Mouse (Mus musculus) spleen, adult 2 months (tissue): ENCODE results near the gene Sema3f.
A peak's percentile ranks its signal among the peaks of the same experiment; 100 is the strongest.

ENCODE experiments used
- CTCF ChIP-seq: fragments of 200-500 bp; IDR thresholded peaks from 2 replicates; pipeline ENCODE4 v1.5.1; 2011; ENCODE audit warnings: mild to moderate bottlenecking, inconsistent platforms; ENCODE audit not compliant: insufficient read depth, insufficient read length, insufficient replicate concordance; ENCODE audit errors: extremely low read depth
- POLR2A ChIP-seq: fragments of 200-500 bp; IDR thresholded peaks from 2 replicates; pipeline ENCODE4 v1.6.1; 2011; ENCODE audit warnings: low read depth, low read length, inconsistent platforms

DNA sequence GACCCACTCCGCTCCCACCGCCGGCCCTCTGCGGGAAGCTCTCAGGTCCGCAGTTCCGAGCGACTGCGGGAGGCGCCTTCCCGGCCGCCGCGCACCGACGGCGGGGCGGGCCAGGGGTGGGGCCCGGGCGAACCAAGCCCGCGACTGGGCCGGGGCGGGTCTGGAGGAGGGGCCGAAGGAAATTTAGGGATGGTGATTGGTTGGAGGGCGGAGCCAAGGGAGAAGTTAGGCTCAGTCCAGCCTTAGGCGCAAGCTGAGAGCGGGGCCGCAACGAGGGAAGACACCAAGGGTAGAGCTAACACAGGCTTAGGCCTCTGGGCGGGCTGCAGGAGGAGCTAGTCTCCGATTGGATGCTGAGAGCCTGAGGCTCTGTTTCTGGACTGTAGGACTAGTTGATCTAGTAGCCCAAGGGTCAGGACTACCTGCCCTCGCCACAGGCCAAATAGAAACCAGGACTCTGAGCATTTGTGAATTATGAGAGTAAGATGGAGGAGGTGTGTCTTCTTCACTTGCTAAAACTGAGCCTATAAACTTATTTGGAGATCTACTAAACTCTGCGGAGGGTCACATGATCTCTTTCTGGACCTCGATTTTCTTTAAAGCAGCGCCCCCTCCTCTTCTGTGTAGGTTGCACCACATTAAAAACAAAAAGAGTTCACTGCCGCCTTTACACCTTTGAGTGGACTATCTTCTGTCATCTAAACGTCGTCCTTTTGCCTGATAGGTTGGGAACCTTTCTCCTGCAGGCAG, 74.8 kb downstream of the Sema3f start, which contains the start of gene Gnai2:
- TF ChIP-seq CTCF (no peak), POLR2A (peak; percentile 76)
